Mouse (Mus musculus): Measurements from ENCODE around the gene Aif1. TPM values are rescaled to one million over a fixed set of nuclear protein-coding genes. Genes with fewer than 3 reads are reported as not detected.
A peak's percentile ranks its signal among the peaks of the same experiment; 100 is the strongest.
"Not testable (repeated sequence)": the region's sequence is repeated elsewhere in the genome, so short reads cannot be mapped to it uniquely, and the experiment has no call there.

The Aif1 gene
- total and polyA plus RNA-seq, 3 experiments: 0.17 to 3.1 (median 2.1) TPM

- Histone ChIP-seq H3K9me3 (replicated peaks) (no peaks in the 10 kb centered on the region), H3K27me3 (ENCODE audit: insufficient read depth, low read length) (no peaks in the 10 kb centered on the region), H3K36me3 (replicated peaks) (peaks cover 66% of the 10 kb centered on the region), H3K4me1 (ENCODE audit: insufficient read depth, low read depth, low read length) (peaks cover 56% of the 10 kb centered on the region), H3K4me3 (ENCODE audit: low read depth, low read length) (no peak overlapping the region; the same call in 1 of the 2 replicates)
- DNase-seq (ENCODE audit: low spot score) (no peak), ATAC-seq (ENCODE audit: extremely low read depth, insufficient number of reproducible peaks, low FRiP score, poor library complexity, severe bottlenecking) (no peak)
- TF ChIP-seq POLR2AphosphoS5 (IDR thresholded peaks at IDR 0.05; ENCODE audit: insufficient replicate concordance, low read depth, low read length): no peak
- TF ChIP-seq CTCF (IDR thresholded peaks at IDR 0.05; ENCODE audit: low read depth, low read length): no peak
- no peak for TF ChIP-seq GATA1 (IDR thresholded peaks at IDR 0.05; ENCODE audit: borderline replicate concordance, low read length)
- no peak for TF ChIP-seq TAL1 (conservative IDR thresholded peaks at IDR 0.05; ENCODE audit: low read depth, low read length)
- no peak for TF ChIP-seq GATA2 (IDR thresholded peaks at IDR 0.05; ENCODE audit: borderline replicate concordance, low read depth, low read length)
Measured at GRCm38 (mm10) chr17:35128996-35129395, 46.9 kb downstream of the Aif1 start.

- Histone ChIP-seq H3K27me3 (ENCODE audit: insufficient read depth, low read length) (no peaks in the 10 kb centered on the region), H3K36me3 (replicated peaks) (peaks cover 75% of the 10 kb centered on the region), H3K9me3 (replicated peaks) (no peaks in the 10 kb centered on the region), H3K4me3 (ENCODE audit: low read depth, low read length) (peak overlapping the region; percentile 78), H3K4me1 (ENCODE audit: insufficient read depth, low read depth, low read length) (peaks cover 68% of the 10 kb centered on the region)
- DNase-seq (ENCODE audit: low spot score) (no peak), ATAC-seq (ENCODE audit: extremely low read depth, insufficient number of reproducible peaks, low FRiP score, poor library complexity, severe bottlenecking) (no peak)
- TF ChIP-seq GATA2 (IDR thresholded peaks at IDR 0.05; ENCODE audit: borderline replicate concordance, low read depth, low read length) (no peak), GATA1 (IDR thresholded peaks at IDR 0.05; ENCODE audit: borderline replicate concordance, low read length) (no peak), POLR2AphosphoS5 (IDR thresholded peaks at IDR 0.05; ENCODE audit: insufficient replicate concordance, low read depth, low read length) (no peak), TAL1 (conservative IDR thresholded peaks at IDR 0.05; ENCODE audit: low read depth, low read length) (no peak), CTCF (IDR thresholded peaks at IDR 0.05; ENCODE audit: low read depth, low read length) (no peak)
Measured at GRCm38 (mm10) chr17:35127017-35127416, 48.9 kb downstream of the Aif1 start.

GRCm38 (mm10) chr17:35126206-35126611 is 49.7 kb downstream of the Aif1 start, which contains the start of gene D17H6S53E:
Gene D17H6S53E (plus strand): TSS chr17:35126373.
- peaks cover 68% of the 10 kb centered on the region for H3K36me3 ChIP-seq (replicated peaks)
- DNase-seq (ENCODE audit: low spot score) (peak; percentile 83), ATAC-seq (ENCODE audit: extremely low read depth, insufficient number of reproducible peaks, low FRiP score, poor library complexity, severe bottlenecking) (peak; percentile 23; the same call in 1 of the 2 replicates)
- TF ChIP-seq CTCF (IDR thresholded peaks at IDR 0.05; ENCODE audit: low read depth, low read length): no peak
- TF ChIP-seq GATA1 (IDR thresholded peaks at IDR 0.05; ENCODE audit: borderline replicate concordance, low read length): no peak
- TF ChIP-seq GATA2 (IDR thresholded peaks at IDR 0.05; ENCODE audit: borderline replicate concordance, low read depth, low read length): no peak
- TF ChIP-seq TAL1 (conservative IDR thresholded peaks at IDR 0.05; ENCODE audit: low read depth, low read length): no peak
- TF ChIP-seq POLR2AphosphoS5 (IDR thresholded peaks at IDR 0.05; ENCODE audit: insufficient replicate concordance, low read depth, low read length): no peak
- H3K27me3 ChIP-seq (ENCODE audit: insufficient read depth, low read length): no peaks in the 10 kb centered on the region
- peak within 1 kb of the TSS; percentile 78 for H3K4me3 ChIP-seq (ENCODE audit: low read depth, low read length)
- H3K9me3 ChIP-seq (replicated peaks): no peaks in the 10 kb centered on the region
- H3K4me1 ChIP-seq (ENCODE audit: insufficient read depth, low read depth, low read length): peaks cover 73% of the 10 kb centered on the region

- TF ChIP-seq GATA2 (IDR thresholded peaks at IDR 0.05; ENCODE audit: borderline replicate concordance, low read depth, low read length): no peak
- TF ChIP-seq POLR2AphosphoS5 (IDR thresholded peaks at IDR 0.05; ENCODE audit: insufficient replicate concordance, low read depth, low read length): no peak
- TF ChIP-seq TAL1 (conservative IDR thresholded peaks at IDR 0.05; ENCODE audit: low read depth, low read length): no peak
- no peak for TF ChIP-seq GATA1 (IDR thresholded peaks at IDR 0.05; ENCODE audit: borderline replicate concordance, low read length)
- TF ChIP-seq CTCF (IDR thresholded peaks at IDR 0.05; ENCODE audit: low read depth, low read length): no peak
- Histone ChIP-seq H3K4me1 (ENCODE audit: insufficient read depth, low read depth, low read length) (peaks cover 68% of the 10 kb centered on the region), H3K9me3 (replicated peaks) (no peaks in the 10 kb centered on the region), H3K4me3 (ENCODE audit: low read depth, low read length) (peak overlapping the region; percentile 78; the same call in 1 of the 2 replicates), H3K36me3 (replicated peaks) (peaks cover 62% of the 10 kb centered on the region), H3K27me3 (ENCODE audit: insufficient read depth, low read length) (no peaks in the 10 kb centered on the region)
- ATAC-seq (ENCODE audit: extremely low read depth, insufficient number of reproducible peaks, low FRiP score, poor library complexity, severe bottlenecking): no peak
- no peak for DNase-seq (ENCODE audit: low spot score)
Measured at GRCm38 (mm10) chr17:35125578-35125977, 50.3 kb downstream of the Aif1 start.

- no peak for ATAC-seq (ENCODE audit: extremely low read depth, insufficient number of reproducible peaks, low FRiP score, poor library complexity, severe bottlenecking)
- Histone ChIP-seq H3K9me3 (replicated peaks) (no peaks in the 10 kb centered on the region), H3K4me3 (ENCODE audit: low read depth, low read length) (no peak overlapping the region; the same call in 1 of the 2 replicates), H3K36me3 (replicated peaks) (peaks cover 60% of the 10 kb centered on the region), H3K4me1 (ENCODE audit: insufficient read depth, low read depth, low read length) (peaks cover 73% of the 10 kb centered on the region), H3K27me3 (ENCODE audit: insufficient read depth, low read length) (no peaks in the 10 kb centered on the region)
- TF ChIP-seq TAL1 (conservative IDR thresholded peaks at IDR 0.05; ENCODE audit: low read depth, low read length): no peak
- TF ChIP-seq POLR2AphosphoS5 (IDR thresholded peaks at IDR 0.05; ENCODE audit: insufficient replicate concordance, low read depth, low read length): no peak
- TF ChIP-seq CTCF (IDR thresholded peaks at IDR 0.05; ENCODE audit: low read depth, low read length): no peak
- TF ChIP-seq GATA1 (IDR thresholded peaks at IDR 0.05; ENCODE audit: borderline replicate concordance, low read length): no peak
- no peak for TF ChIP-seq GATA2 (IDR thresholded peaks at IDR 0.05; ENCODE audit: borderline replicate concordance, low read depth, low read length)
- DNase-seq (ENCODE audit: low spot score): no peak
Measured at GRCm38 (mm10) chr17:35125081-35125480, 50.8 kb downstream of the Aif1 start.

GRCm38 (mm10) chr17:35124261-35124896 is 51.5 kb downstream of the Aif1 start:
- H3K4me1 ChIP-seq (ENCODE audit: insufficient read depth, low read depth, low read length): peaks cover 79% of the 10 kb centered on the region

GRCm38 (mm10) chr17:35123287-35123686 is 52.6 kb downstream of the Aif1 start:
- H3K4me3 ChIP-seq (ENCODE audit: low read depth, low read length); H3K9me3 ChIP-seq (replicated peaks); H3K27me3 ChIP-seq (ENCODE audit: insufficient read depth, low read length); DNase-seq (ENCODE audit: low spot score); ATAC-seq (ENCODE audit: extremely low read depth, insufficient number of reproducible peaks, low FRiP score, poor library complexity, severe bottlenecking): not testable (repeated sequence)
- Histone ChIP-seq H3K36me3 (replicated peaks) (peaks cover 61% of the 10 kb centered on the region), H3K4me1 (ENCODE audit: insufficient read depth, low read depth, low read length) (peaks cover 74% of the 10 kb centered on the region)

More at GRCm38 (mm10) chr17:35124261-35124896, 51.5 kb downstream of the Aif1 start:
- peaks cover 61% of the 10 kb centered on the region for H3K36me3 ChIP-seq (replicated peaks)
- H3K9me3 ChIP-seq (replicated peaks); DNase-seq (ENCODE audit: low spot score); H3K4me3 ChIP-seq (ENCODE audit: low read depth, low read length); ATAC-seq (ENCODE audit: extremely low read depth, insufficient number of reproducible peaks, low FRiP score, poor library complexity, severe bottlenecking); H3K27me3 ChIP-seq (ENCODE audit: insufficient read depth, low read length): not testable (repeated sequence)

Data from G1E (cell line).